Mouse (Mus musculus) liver, embryonic 14.5 days (tissue): ENCODE measurements around the gene D630003M21Rik. TPM values are rescaled to one million over a fixed set of nuclear protein-coding genes. Genes with fewer than 3 reads are reported as not detected.
A peak's percentile ranks its signal among the peaks of the same experiment; 100 is the strongest.

Experiments
- ATAC-seq: fragments of 200-750 bp; cut with Nextera tagmentation; 2 replicates; pipeline ENCODE4 v1.8.0; 2017; ENCODE audit warnings: moderate number of reproducible peaks, mild to moderate bottlenecking, moderate library complexity; ENCODE audit not compliant: insufficient read depth
- DNase-seq, 3 experiments: peaks; one replicate each; pipeline ENCODE4 v3.0.0-alpha.2; 2012 to 2013; ENCODE audit warnings: low read depth in 3 of 3, low spot score in 3 of 3
- H3K27ac ChIP-seq: fragments of 300-500 bp; sonication (generic); 2 replicates; pipeline ENCODE4 v1.5.1; 2014; ENCODE audit warnings: moderate library complexity, mild to moderate bottlenecking, control low read depth, inconsistent platforms
- H3K27me3 ChIP-seq: fragments of 300-500 bp; sonication (generic); 2 replicates; pipeline ENCODE4 v1.6.1; 2014; ENCODE audit warnings: mild to moderate bottlenecking, low read length, moderate library complexity; ENCODE audit not compliant: control insufficient read depth, insufficient read depth
- H3K36me3 ChIP-seq: fragments of 300-500 bp; sonication (generic); replicated peaks from 2 replicates; pipeline ENCODE4 v1.6.1; 2014; ENCODE audit warnings: low read depth; ENCODE audit not compliant: control insufficient read depth, insufficient read depth
- H3K4me1 ChIP-seq, 2 experiments: fragments of 200-500 bp in 1 of 2; fragments of 300-500 bp in 1 of 2; sonication (generic) in 1 of 2; replicated peaks; 2 replicates each; pipeline ENCODE4 v1.6.1; 2012 to 2014; ENCODE audit warnings: antibody characterized with exemption in 1 of 2, inconsistent platforms in 1 of 2, low read length in 1 of 2; ENCODE audit not compliant: control insufficient read depth in 2 of 2, insufficient read depth in 2 of 2
- H3K4me2 ChIP-seq: fragments of 300-500 bp; sonication (generic); 2 replicates; pipeline ENCODE4 v1.6.1; 2014; ENCODE audit warnings: low read depth, mild to moderate bottlenecking, control low read depth, moderate library complexity
- H3K4me3 ChIP-seq, 2 experiments: fragments of 200-500 bp in 1 of 2; fragments of 300-500 bp in 1 of 2; sonication (generic) in 1 of 2; 2 replicates each; pipeline ENCODE4 v1.5.1; 2012 to 2014; ENCODE audit warnings: low read depth in 2 of 2, low read length in 2 of 2, mild to moderate bottlenecking in 2 of 2, control low read depth in 1 of 2, inconsistent platforms in 1 of 2, moderate library complexity in 1 of 2; ENCODE audit not compliant: insufficient read depth in 1 of 2
- H3K9ac ChIP-seq: fragments of 300-500 bp; sonication (generic); replicated peaks from 2 replicates; pipeline ENCODE4 v1.6.1; 2014; ENCODE audit warnings: mild to moderate bottlenecking, control low read depth, moderate library complexity
- H3K9me3 ChIP-seq: fragments of 300-500 bp; sonication (generic); 2 replicates; pipeline ENCODE4 v1.6.1; 2016; ENCODE audit warnings: low read length, mixed read lengths; ENCODE audit not compliant: control insufficient read depth
- CTCF ChIP-seq: IDR thresholded peaks from 2 replicates; pipeline ENCODE4 v1.5.1; 2016; ENCODE audit warnings: antibody characterized with exemption, low read depth, control low read depth
- EP300 ChIP-seq: IDR thresholded peaks from 2 replicates; pipeline ENCODE4 v1.6.1; 2016; ENCODE audit warnings: antibody characterized with exemption, low read depth
- WGBS: fragments of 180-500 bp; shearing (Covaris S2); extraction: QIAGEN DNeasy Blood & Tissue Kit; methylation state at CpG from one replicate; pipeline ENCODE4 v1.1.7; 2014; ENCODE audit not compliant: insufficient replicate concordance; 5-methylcytosine and 5-hydroxymethylcytosine counted together
- polyA plus RNA-seq, 2 experiments: library from polyadenylated mRNA; depleted of rRNA in 1 of 2; stranded (reverse) in 1 of 2; unstranded in 1 of 2; fragments of >200 nt; fragmentation: Nextera tagmentation in 1 of 2; extraction: Ambion mirVana in 1 of 2; gene quantifications; 2 replicates each; pipeline versions ENCODE4 v1.2.1 to v1.2.3; 2012 to 2014

The D630003M21Rik gene
- polyA plus RNA-seq, 2 experiments: 0.24 to 0.33 TPM

DNA sequence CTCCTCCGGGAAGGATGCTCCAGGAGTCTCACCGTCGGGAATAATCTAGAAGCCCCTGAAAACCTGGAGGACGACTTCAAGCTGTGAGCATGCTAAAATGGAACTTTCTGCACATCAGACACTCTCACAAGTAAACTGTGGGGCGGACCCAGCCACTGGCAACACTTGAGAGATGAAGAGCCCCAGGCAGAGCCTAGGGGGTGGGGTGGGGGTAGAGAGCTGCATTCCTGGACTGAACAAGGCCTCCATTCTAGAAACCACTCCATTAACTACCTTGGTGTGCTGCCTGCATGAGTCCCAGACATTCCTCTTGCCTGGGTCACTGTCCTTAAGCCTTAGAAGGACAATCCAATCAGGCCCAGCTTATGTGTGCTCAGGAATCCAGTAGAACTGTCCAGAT, 2.0 kb upstream of the D630003M21Rik start:
- no peaks in the 10 kb centered on the region for H3K9me3 ChIP-seq
- H3K27me3 ChIP-seq: peaks cover 6% of the 10 kb centered on the region
- DNase-seq (no peak), ATAC-seq (no peak)
- WGBS: 49% methylated on average over 5 of the region's 5 CpGs
- H3K9ac ChIP-seq: no peak overlapping the region
- H3K36me3 ChIP-seq: no peaks in the 10 kb centered on the region
- no peak overlapping the region for H3K4me2 ChIP-seq
- H3K27ac ChIP-seq: no peak overlapping the region
- TF ChIP-seq EP300 (no peak), CTCF (no peak)
- H3K4me1 ChIP-seq: no peaks in the 10 kb centered on the region; a peak in 1 of 4 replicates
- no peak overlapping the region for H3K4me3 ChIP-seq

DNA sequence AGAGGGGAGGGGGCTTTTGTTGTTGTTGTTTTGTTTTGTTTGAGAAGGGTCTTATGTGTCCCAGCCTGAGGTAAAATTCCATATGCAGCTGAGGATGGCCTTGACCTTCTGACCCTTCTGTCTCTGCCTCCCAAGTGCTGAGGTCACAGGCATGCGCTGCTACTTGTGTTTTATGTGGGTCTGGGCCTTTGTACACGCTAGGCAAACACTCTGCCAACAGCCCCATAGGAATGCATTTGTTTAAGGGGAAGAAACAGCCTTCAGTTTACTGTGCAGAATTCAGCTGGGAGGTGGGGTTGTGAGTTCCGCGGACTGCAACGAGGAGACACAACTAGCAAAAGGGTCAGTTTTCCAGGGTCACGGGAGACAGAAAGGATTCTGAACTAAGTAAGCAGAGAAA, 1.6 kb upstream of the D630003M21Rik start:
- Histone ChIP-seq H3K27ac (no peak overlapping the region), H3K4me1 (no peaks in the 10 kb centered on the region; a peak in 1 of 4 replicates), H3K27me3 (peaks cover 6% of the 10 kb centered on the region), H3K4me3 (no peak overlapping the region), H3K36me3 (no peaks in the 10 kb centered on the region), H3K9ac (no peak overlapping the region), H3K9me3 (no peaks in the 10 kb centered on the region), H3K4me2 (no peak overlapping the region)
- WGBS: 53% methylated on average over 6 of the region's 6 CpGs
- no peak for DNase-seq
- no peak for TF ChIP-seq CTCF
- no peak for TF ChIP-seq EP300
- no peak for ATAC-seq

DNA sequence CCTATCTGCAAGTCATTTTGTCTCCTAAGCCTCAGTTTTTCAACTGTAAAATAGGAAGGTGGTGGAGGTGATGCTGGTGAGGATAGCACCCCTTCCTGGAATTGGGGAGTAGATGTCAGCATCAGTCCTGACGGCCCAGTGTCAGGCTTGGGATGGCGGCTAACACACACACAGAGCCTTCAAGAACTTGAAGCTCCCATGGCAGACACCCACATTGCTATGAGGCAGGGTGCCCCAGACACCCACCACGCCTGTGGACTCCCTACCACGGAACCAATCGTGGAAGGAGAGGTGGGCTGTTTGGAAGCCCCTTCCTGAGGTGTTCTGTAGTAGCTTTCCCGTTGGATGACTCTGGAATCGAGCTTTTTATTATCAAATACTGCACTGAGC, 476 bp upstream of the D630003M21Rik start:
- Histone ChIP-seq H3K4me3 (peak overlapping the region; percentile 3 to 32; a peak in 1 of 4 replicates), H3K4me2 (peak overlapping the region; percentile 35), H3K27ac (no peak overlapping the region), H3K9me3 (no peaks in the 10 kb centered on the region), H3K36me3 (no peaks in the 10 kb centered on the region), H3K27me3 (peaks cover 6% of the 10 kb centered on the region), H3K4me1 (no peaks in the 10 kb centered on the region; a peak in 1 of 4 replicates), H3K9ac (no peak overlapping the region)
- DNase-seq: no peak
- TF ChIP-seq CTCF (no peak), EP300 (no peak)
- WGBS: 24% methylated on average over 7 of the region's 7 CpGs
- no peak for ATAC-seq

DNA sequence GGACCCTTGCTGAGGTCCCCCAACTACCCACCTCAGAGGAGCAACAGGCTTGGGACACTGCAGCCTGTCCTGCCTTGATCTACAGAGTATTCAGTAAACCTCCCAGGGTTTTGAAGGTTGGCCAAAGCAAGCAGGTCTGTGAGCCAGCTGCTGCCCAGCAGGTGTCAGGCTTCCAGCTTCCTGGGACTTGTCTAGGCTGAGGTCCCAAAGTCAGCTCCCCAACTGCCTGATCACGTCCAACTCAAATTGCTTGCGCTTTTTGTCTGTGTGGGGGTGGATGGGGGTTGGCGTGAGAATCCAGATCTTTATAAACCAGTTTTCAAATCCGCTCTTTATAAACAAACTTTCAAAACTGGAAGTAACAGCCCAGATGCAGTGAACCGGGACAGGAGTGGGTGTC, 3.7 kb downstream of the D630003M21Rik start:
- Histone ChIP-seq H3K4me2 (no peak overlapping the region), H3K27ac (no peak overlapping the region), H3K4me1 (no peaks in the 10 kb centered on the region), H3K27me3 (peaks cover 6% of the 10 kb centered on the region), H3K9me3 (no peaks in the 10 kb centered on the region), H3K36me3 (no peaks in the 10 kb centered on the region), H3K9ac (no peak overlapping the region), H3K4me3 (no peak overlapping the region)
- no peak for TF ChIP-seq EP300
- peak; percentile 44 for TF ChIP-seq CTCF
- WGBS: 49% methylated on average over 5 of the region's 5 CpGs
- DNase-seq: no peak
- no peak for ATAC-seq

DNA sequence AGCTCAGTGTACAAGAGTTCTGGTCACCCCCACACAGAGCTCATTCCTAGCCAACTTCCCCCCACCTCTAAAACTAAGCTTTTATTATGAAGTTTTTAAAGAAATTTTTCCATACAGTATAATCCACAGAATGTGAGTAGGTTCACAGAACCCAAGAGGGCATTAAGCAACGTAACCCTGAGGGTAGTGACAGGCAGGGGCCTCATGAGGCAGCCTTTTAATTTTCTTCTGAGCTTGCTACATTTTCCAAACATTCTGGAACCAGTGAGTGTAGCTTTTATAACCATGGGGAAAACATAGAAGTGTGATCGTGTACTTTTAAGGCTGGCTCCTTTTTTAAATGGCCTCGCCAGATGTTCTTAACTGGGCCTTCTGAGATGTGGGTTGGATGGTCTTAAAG, 5.5 kb downstream of the D630003M21Rik start:
- no peak for DNase-seq
- Histone ChIP-seq H3K36me3 (no peaks in the 10 kb centered on the region), H3K27me3 (no peaks in the 10 kb centered on the region), H3K9ac (no peak overlapping the region), H3K4me2 (no peak overlapping the region), H3K9me3 (no peaks in the 10 kb centered on the region), H3K27ac (no peak overlapping the region), H3K4me1 (no peaks in the 10 kb centered on the region), H3K4me3 (no peak overlapping the region)
- 44% methylated on average over 3 of the region's 3 CpGs for WGBS
- TF ChIP-seq EP300: no peak
- TF ChIP-seq CTCF: no peak
- no peak for ATAC-seq
